Mouse (Mus musculus) thymus, postnatal 14 days (tissue): ENCODE measurements around the gene Kank3.
"Not testable (repeated sequence)": the region's sequence is repeated elsewhere in the genome, so short reads cannot be mapped to it uniquely, and the experiment has no call there.

ENCODE experiments used
- DNase-seq: peaks from one replicate; pipeline ENCODE4 v3.0.0; 2021

Gene Kank3

DNA sequence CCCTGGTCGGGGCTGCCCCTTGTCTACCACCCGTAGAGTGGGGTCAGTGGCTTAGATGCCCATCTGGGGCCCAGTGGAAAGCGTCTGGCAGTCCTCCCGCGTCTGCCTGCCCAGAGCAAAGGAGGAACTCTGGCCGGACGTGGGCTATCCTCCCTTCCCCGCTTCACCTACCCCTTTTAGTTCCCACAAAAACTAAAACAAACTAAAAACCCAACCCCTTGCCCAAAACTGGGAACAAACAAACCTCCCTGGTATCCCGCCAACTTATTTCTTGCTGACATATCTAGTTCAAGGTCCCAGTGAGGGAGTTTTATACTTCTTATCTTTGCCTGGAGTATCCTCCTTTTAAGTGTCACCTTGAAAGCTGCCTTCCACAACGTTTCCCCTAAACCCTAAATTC, 2.1 kb upstream of the Kank3 start:
- no peak for DNase-seq

DNA sequence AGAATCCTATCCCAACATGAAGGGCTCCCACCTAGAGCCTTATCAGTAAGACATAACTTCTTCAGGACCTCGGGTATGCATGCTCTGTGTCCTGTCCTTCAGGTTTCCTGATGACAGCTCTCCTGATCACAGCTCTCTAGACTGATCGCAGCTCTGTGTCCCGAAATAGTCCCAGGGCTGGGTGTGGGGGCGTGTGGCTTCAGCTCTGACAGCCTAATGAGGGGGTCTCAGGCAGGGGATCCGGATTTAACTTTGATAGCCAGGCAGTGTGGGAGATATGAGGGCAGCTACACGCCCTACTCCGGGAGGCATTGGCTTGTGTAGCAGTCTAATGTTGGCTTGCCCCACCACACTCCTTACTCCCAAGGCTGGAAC, 810 bp downstream of the Kank3 start:
- DNase-seq: no peak

DNA sequence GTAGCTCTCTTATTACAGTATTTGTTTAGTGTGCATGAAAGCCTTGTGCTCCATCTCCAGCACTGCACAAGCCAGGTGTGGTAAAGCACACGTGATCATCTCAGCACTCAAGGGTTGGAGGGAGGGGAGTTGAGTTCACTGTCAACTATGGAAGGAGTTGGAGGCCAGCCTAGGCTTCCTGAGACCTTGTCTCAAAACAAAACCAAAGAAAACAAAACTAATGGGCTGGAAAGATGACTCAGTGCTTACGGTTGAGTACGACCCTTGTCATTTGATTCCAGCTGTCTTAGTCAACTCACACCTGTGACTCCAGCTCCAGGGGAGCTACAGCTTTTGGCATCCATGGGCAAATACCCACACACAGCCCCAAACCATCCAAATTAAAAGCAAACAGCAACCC, 2.2 kb downstream of the Kank3 start:
- no peak for DNase-seq

DNA sequence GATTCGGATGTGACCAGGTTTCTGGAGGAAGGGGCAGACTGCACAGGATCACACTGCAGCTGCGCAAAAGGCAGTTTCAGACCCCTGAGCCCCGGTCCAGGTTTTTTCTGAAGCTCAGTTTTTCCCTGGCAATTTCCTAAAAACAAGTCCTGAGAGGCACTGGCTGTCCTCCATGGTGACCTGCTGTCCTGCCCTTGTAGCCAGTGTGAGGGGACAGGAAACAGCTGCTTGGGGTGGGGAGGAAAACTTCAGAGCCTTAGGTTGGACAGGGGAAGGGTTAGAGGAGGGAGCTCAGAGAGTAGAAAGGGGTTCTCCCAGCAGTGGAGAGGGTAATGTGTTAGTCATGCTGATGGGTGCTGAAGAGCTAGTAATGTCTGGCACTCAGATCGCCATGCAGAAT, 2.7 kb downstream of the Kank3 start:
- no peak for DNase-seq

DNA sequence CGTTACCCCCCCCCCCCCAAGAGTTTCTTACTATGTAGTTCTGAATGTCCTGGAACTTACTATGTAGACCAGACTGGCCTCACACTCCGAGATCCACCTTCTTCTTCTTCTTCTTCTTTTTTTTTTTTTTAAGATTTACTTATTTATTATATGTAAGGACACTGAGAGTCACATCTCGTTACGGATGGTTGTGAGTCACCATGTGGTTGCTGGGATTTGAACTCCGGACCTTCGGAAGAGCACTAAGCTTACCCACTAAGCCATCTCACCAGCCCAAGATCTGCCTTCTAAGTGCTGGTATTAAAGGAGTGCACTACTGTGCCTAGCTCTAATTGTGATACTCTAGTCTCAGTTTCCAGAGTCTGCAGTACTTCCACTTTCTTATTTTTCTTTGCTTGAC, 5.1 kb downstream of the Kank3 start:
- DNase-seq: no peak

DNA sequence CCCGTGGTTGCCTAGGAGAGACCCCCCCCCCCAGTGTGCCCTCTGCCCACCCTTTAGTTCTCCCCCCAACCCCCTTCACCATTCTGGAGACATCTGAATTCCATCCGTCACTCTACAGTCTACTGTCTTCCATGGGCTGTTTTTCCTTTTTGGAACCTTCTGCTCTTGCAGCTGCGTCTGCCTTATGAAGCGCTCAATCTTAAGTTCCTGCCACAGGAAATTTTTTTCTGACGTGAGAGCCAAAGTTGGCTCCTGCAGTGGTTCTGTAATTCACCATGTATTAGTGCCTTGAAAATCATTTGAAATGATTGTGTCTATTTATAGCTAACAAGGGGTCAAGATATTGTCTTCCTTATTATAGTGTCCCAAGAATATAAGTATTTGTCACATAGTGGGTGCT, 6.3 kb downstream of the Kank3 start:
- DNase-seq: no peak

DNA sequence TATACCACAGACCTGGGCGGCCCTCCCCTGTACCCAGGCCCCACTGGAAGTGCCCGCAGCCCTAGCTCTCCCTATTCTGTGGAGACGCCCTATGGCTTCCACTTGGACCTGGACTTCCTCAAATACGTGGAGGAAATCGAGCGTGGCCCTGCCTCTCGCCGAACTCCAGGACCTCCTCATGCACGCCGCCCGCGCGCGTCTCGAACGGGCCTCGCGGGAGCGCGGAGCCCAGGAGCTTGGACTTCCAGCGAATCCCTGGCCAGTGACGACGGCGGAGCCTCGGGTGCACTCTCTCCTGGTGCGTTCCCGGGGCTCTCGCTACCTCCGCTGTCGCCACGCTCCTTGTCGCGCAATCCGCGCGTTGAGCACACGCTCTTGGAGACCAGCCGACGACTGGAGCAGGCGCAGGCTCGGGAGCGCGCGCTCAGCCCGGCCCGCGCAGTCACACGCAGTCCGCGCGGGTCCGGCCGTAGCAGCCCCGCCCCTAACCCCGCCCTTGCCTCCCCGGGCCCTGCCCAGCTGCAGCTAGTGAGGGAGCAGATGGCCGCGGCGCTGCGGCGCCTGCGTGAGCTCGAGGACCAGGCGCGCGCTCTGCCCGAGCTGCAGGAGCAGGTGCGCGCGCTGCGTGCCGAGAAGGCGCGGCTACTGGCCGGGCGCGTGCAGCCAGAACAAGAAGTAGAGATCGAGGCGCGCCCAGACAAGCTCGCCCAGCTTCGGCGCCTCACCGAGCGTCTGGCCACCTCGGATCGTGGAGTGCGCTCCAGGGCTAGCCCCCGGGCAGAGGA, 7.1 kb downstream of the Kank3 start:
- peak; percentile 88 for DNase-seq

DNA sequence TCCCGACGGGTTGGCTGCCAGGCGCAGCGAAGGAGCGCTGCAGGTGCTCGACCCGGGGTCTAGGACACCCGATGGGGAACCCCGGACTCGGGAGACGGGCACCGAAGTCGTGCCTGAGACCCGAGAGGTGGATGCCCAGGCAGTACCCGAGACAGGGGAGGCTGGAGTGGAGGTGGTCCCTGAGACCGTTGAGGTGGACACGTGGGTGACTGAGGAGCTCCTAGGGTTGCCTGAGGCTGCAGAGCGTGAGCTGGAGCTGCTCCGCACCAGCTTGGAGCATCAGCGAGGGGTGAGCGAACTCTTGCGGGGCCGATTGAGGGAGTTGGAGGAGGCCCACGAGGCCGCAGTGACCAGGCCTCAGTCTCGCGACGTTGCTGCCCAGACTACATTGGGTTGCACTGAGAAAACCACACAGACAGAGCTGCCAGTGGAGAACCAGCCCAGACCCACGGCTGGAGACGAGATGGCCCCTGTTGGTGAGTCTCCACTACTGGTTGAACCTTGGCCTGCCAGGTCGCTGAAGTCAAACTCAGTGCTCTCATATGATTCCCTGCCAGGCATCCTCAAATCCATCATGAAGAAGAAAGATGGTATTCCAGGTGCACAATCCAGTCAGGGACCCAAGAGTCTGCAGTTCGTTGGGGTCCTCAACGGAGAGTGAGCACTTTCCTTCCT, 7.8 kb downstream of the Kank3 start:
- no peak for DNase-seq

DNA sequence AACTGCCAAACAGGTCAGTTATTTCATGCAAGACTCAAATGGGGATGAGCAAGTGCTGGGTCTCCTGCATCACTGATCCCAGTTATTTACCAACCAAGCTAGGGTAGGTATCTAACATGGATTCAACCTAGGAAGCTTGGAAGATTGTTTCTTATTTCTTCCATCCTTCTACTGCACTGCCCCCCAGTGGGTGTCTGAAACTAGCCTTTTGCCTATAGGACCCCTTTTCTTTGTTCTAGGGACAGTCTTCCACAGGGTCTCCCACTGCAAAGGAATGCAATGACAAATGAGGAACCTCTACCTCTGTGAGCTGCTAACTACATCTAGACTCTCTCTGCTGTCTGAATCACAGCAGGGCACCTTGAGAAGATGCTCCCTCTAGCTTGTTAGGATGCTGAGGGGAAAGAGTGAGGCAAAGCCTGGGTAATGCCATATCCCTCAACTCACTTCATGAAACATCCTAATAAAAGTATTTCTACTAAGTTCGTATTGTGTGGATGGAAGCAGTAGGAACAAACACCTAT, 12.2 kb downstream of the Kank3 start:
- no peak for DNase-seq

DNA sequence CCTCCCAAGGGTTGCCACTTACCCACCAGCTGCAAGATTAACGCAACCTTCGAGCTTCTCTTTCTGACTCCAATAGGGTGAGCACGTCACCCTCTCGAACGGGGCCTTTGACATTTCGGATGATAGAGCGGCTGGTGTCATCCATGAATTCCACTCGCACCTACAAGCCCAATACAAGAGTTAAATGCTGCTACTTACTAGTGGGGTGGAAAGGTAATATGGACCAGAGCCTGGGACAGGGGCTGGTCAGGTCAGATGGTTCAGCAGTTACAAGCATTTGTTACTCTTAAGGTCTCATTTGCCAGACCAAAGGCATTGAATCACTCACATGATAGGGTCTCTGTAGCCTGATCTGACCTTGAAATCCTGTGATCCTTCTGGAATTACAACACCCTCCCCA, 12.9 kb downstream of the Kank3 start:
- DNase-seq: not testable (repeated sequence)

DNA sequence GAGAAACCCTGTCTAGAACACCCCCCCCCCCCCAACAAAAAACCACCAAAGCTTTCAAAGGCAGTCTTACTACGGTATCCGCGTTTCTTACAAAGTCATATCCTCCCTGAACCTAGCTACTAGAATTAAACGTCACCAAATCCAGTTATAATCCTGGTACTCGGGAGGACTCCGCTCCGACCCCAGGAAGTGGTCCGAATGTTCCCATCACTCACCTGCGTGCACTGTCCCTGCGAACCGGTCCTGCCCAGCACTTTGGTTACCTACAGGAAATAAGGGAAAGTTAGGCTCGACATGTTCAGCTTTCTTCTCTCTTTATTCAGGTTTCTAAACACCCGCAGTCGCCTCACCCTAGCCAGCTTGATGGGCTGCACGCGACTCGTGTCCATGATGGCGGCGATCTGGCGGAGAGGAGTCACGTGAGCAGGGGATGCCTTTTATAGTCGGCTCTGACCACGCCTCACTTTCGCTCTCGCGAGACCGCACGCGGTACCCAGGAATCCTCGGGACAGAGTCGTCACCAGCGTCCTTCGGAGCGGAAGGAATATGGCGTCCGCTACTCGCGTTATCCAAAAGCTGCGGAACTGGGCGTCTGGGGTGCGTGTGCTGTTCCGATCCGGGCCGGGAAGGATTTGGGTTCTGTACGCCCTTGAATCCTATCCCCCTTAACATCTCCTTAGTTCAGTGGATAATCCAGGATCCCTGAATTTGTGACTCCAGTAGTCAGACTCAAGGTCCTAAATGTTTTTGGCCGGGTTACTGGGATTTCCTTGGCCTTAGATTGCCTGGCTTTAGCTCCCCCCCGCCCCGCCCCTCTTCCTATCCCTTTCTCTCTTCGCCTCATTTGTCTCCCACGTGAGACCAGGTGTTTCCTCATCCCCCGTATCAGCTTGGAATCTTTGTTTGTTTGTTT, 14.0 kb downstream of the Kank3 start, which contains the start of the genes Rps28 and Ndufa7:
Rps28 (minus strand) TSS at position 479 of the 913 bp plus-strand sequence.
Ndufa7 (plus strand) TSS at position 489 of the 913 bp plus-strand sequence.
- DNase-seq: peak; percentile 98

DNA sequence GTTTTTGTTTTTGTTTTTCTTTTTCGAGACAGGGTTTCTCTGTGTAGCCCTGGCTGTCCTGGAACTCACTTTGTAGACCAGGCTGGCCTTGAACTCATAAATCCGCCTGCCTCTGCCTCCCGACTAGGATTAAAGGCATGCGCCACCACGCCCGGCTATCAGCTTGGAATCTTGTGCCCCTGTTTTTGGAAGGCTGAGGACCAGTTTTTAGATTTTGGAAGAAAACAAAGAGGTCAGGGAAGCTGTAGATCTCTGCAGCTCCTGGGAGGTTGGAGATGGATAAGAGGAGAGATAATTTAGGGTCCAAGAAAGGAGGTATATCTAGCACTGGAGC, 14.6 kb downstream of the Kank3 start:
- not testable (repeated sequence) for DNase-seq

DNA sequence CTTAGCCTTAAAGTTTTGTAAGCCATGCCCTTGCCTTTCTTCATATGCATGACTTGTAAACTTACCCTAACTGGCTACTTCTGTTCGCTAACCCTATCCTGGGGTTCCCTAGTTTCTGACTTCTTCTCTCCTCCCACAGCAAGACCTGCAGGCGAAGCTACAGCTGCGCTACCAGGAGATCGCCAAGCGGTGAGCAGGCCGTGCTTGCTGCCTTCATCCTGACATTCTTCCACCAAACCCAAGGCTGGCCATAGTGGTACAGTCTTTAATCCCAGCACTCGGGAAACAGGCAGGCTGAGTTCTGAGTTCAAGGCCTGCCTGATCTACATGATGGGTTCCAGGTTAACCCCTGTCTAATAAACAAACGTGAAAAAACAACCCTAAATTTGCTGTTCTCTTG, 15.1 kb downstream of the Kank3 start:
- no peak for DNase-seq

DNA sequence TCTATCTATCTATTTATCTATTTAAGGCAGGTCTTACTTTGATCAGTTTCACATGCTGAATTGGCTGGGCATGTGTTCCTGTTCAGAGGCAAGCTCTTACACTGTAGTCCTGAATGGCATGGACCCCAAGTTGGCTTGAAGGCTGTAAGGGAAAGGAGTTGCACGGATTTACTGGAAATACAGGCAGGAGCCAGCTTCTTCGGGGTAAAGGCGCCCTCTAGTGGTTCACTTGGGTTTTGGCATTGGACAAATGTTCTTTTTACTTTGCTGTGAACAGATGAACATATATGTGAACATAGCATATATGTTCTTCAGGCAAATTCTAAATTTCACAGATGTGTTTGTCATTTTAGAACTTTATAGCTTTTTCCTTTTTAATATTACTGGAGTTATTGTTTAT, 16.5 kb downstream of the Kank3 start:
- DNase-seq: peak; percentile 73

DNA sequence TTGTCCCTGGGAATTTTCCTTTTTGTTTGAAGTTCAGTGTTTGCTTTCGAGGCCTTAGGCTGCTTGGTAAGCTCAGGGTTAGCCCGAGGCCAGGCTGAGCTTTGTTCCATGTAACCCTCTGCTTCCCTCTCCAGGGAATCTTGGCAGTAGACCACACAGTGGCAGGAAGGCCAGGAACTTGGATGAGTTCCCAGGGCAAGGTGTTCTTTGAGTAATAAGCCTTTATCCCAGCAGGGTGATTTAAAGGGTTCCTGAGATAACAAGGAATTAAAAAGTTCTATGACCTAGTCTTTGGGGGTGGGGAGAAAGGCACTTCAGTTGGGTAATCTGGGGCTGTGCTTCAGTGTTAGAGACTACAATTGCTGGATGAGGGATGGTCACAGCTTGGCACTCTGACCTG, 18.6 kb downstream of the Kank3 start:
- no peak for DNase-seq

DNA sequence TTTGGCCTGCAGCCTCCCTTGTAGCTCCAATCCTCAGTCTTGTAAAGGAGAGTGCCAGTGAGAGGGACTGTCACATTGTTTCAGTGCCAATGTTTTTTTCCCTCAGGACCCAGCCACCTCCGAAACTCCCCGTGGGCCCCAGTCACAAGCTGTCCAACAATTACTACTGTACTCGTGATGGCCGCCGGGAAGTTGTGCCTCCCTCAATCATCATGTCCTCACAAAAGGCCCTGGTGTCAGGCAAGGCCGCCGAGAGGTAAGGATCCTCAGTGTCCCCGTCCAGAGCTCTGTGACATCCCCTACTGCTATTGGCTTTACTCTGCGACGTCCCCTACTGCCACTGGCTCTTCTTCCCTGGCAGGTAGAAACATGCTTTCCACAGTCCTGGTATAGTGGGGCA, 19.2 kb downstream of the Kank3 start:
- no peak for DNase-seq

DNA sequence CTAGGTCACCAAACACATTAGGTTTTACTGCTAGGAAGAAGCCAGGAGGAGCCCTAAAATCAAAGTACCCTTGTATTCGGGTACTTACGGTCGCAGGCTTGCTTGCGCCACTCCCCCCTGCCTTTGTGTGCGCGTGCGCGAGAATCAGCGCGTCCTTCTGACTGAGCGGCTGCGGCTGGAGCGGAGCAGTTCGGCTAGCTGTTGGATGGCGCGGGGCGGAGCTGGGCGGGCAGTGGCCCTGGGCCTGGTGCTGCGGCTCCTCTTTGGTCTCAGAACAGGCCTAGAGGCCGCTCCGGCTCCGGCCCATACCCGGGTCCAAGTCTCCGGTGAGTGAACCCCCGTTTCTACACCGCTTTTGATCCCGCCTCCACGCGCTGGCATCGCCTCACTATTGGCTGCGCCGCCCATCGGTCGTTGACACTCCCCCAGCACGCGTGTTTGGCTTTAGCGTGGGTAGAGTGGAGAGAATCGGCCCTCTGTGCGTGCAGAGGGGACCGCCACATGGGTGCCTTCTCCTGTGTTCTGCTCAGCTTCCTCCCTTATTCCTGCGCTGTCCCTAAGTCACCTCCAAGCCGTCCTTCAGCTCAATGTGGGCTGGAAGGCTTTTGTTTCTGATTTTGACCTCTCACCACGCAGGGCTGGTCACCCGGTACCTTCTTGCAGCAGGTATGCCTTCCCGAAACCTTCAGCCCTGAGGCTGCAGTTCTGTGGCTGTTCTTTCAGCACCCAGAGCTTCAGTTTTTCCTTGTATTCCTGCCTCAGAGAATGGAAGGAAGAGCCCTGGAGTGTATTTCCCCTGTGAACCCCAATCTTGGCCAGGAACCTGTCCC, 32.9 kb downstream of the Kank3 start, which contains the start of gene Cd320:
Cd320 (plus strand) TSS at position 126 of the 830 bp plus-strand sequence.
- peak; percentile 91 for DNase-seq

DNA sequence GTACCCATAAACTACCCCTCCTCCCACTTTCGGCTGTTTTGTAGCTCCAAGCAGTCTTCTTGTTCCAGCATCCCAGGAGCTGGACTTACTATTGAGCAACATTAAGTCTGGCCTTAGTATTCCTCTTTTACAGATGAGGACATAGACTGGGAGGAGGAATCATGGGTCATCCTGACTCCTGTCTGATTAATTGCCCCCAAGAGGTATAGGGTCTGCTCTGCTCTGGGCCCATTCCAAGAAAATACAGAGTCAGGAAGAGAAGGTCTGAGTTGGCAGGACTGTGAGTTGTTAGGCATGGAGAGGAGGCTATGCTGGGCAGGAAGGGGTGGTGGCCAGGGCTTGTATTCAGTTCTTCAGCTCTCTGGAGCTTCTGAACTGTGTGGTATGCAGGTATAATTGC, 33.9 kb downstream of the Kank3 start:
- DNase-seq: no peak

DNA sequence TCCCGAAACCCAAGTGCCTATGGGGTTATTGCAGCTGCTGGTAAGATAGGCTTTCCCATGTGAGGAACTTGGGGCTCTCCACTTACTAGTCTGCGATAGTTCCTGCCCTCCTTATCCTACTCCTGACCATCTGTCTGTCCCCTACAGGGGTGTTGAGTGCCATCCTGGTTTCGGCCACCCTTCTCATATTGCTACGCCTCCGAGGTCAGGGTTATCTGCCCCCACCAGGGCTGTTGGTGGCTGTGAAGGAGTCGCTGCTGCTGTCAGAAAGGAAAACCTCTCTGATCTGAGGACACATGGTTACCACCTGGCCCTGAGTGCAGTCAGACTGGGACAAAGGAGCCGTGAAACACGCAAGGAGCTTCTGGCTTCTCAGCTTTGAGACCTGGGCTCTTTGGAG, 37.8 kb downstream of the Kank3 start:
- no peak for DNase-seq

DNA sequence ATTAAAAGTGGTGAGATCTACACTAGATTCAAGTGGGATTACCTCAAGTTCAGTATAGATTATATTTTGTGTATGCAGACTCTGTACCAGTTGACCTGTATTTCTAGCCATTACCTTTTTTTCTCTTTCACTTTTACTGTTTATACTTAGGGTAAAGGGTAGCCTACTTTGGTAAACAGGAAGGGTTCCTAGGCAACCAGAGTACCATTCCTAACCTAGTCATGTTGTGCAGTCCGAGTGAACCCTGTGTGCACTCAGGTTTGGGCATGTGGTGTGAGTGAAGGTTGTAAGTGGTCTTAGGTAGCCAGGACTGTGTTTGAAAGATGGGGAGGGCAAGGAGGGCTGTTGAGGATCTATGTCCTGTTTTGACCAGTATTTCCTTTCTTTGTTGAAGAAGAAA, 41.0 kb downstream of the Kank3 start:
- DNase-seq: no peak

DNA sequence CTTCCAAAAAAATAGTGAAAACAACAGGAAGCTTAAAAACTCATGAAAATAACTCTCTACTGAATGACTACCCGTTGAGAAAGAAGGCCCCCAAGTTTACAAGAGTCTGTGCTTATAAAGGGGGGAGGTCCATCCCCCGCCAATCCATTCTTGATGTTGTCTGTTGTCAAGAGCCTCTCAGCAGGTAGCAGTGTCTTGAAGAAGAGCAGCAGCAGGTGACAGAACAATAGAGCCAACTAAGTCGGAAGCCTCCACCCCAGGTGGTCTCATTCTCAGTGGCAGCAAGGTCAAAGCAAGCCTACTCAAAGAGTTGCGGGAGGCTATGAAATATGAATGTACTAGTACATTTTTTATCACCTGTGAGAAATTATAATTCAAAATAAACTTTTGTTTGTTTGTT, 47.5 kb downstream of the Kank3 start:
- no peak for DNase-seq

DNA sequence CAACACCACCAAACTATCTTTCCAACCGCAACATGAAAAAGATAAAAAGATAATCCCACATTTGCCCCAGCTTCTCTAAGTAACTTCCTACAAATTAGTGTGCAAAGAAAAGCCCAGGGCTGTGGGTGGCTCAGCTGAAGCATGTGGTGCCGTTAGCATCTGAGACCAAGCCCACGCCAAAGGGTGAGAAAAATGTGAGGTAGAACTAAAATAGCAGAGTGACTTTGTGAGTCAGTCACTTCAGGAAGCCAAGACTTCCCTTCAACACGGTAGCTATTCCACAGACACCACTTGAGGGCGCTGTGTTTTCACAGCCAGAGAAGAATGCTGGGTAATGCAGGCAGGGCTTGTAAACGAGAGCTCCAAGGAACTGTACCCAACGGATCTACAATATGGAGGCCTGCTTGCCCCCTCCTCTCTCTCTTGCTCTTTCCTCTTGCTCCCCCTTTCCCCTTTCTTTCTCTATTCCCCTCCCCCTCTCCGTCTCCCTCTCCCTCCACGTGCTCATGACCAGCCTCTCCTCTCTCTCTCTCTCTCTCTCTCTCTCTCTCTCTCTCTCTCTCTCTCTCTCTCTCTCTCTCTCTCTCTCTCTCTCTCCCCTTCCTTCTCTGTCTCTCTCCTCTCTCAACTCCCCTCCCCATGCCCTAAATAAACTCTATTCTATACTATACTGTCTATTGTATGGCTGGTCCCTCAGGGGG, 55.2 kb downstream of the Kank3 start:
- peak; percentile 68 for DNase-seq
